Mouse (Mus musculus) cerebellum, adult 9-10 months (tissue): ENCODE measurements around the gene Gpr108.

Experiments used
- DNase-seq: peaks from one replicate; pipeline ENCODE4 v3.0.0; 2022

The Gpr108 gene

GRCm38 (mm10) chr17:57201841-57202724 is 46.2 kb downstream of the Gpr108 start:
- DNase-seq, result no peak

GRCm38 (mm10) chr17:57198252-57198651 is 50.0 kb downstream of the Gpr108 start:
- DNase-seq, result no peak

- no peak for DNase-seq
These were observed 52.8 kb downstream of the Gpr108 start for GRCm38 (mm10) chr17:57195326-57196010.

- no peak for DNase-seq
These were observed 53.5 kb downstream of the Gpr108 start for GRCm38 (mm10) chr17:57194771-57195170.

GRCm38 (mm10) chr17:57194041-57194507 is 54.2 kb downstream of the Gpr108 start, which contains the start of gene Tnfsf14:
TSS of gene Tnfsf14 (minus strand) at chr17:57194177.
- DNase-seq, result no peak

GRCm38 (mm10) chr17:57188510-57189192 is 59.6 kb downstream of the Gpr108 start:
- no peak for DNase-seq

- DNase-seq, result no peak
These were observed 62.6 kb downstream of the Gpr108 start for GRCm38 (mm10) chr17:57185641-57186040.
